Comparison of ENCODE assay signal across 11 mouse cellular contexts in the genomic region with DNA sequence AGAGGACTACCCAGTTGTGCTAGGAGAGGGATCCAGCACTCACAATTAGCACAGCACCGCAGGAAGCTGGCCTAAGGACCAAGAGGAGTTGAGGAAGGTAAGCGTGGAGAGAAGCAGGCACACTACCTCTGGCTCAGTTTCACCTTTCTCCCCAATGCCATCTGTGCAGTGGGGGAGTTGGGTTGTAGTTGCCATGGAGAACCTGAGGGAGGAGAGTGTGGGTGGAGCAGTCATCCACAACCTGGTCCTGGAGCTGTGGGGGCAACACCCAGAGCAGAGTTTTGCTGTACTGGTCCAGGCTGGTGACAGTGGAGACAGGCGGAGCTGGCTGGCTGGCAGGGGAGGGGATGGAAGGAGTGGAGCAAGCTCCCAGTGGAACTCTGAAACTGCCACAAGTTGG. TPM values are rescaled to one million over a fixed set of nuclear protein-coding genes. Genes with fewer than 3 reads are reported as not detected.
DNase-seq lines count a peak whose midpoint lies in the region; ATAC-seq and TF ChIP-seq lines count a peak whose summit lies in the region.
"Had no signal": no experiment of that assay in that cellular context is flagged by ENCODE, and none has a peak within 500 bp of the region (broad histone marks: within the 10 kb centered on the region; RNA-seq: fewer than 3 reads in every experiment).

No protein-coding gene starts in this region.

- H3K27ac ChIP-seq in kidney, embryonic 16.5 days (ENCODE audit: low read length): no peak overlapping the region
- H3K27ac ChIP-seq in thymus, adult 2 months (ENCODE audit: control insufficient read depth, insufficient read depth, low read length): 0 out of 2 replicates have a peak overlapping the region, but pooled peaks have one; percentile 21
- peak overlapping the region; percentile 42; the same call in 1 of the 2 replicates for H3K27ac ChIP-seq in embryonic facial prominence, embryonic 12.5 days
- H3K27ac ChIP-seq in midbrain, postnatal 0 days (ENCODE audit: low read depth, low read length): no peak overlapping the region
- H3K27ac ChIP-seq: intestine, embryonic 15.5 days; limb, embryonic 12.5 days had no signal

- no peak for TF ChIP-seq CTCF in thymus, adult 2 months (IDR thresholded peaks at IDR 0.05; ENCODE audit: borderline replicate concordance, control insufficient read depth, extremely low read depth, insufficient read depth, low read length, poor library complexity)
- no peak for TF ChIP-seq CTCF in midbrain, postnatal 0 days (IDR thresholded peaks at IDR 0.05)

- no peaks in the 10 kb centered on the region for H3K27me3 ChIP-seq in kidney, embryonic 16.5 days (ENCODE audit: insufficient read depth, low read length)
- H3K27me3 ChIP-seq in thymus, adult 2 months (ENCODE audit: control insufficient read depth, insufficient read depth, low read length): no peaks in the 10 kb centered on the region
- H3K27me3 ChIP-seq in embryonic facial prominence, embryonic 12.5 days: no peaks in the 10 kb centered on the region
- no peaks in the 10 kb centered on the region for H3K27me3 ChIP-seq in midbrain, postnatal 0 days (ENCODE audit: insufficient read depth, low read length)
- H3K27me3 ChIP-seq: intestine, embryonic 15.5 days; limb, embryonic 12.5 days had no signal

- H3K4me1 ChIP-seq in kidney, embryonic 16.5 days (ENCODE audit: insufficient read depth, low read length): peaks cover 24% of the 10 kb centered on the region
- H3K4me1 ChIP-seq in thymus, adult 2 months (replicated peaks; ENCODE audit: control insufficient read depth, insufficient read depth, low read length): no peaks in the 10 kb centered on the region; the same call in 1 of the 2 replicates
- peaks cover 17% of the 10 kb centered on the region; the same call in 1 of the 2 replicates for H3K4me1 ChIP-seq in embryonic facial prominence, embryonic 12.5 days
- H3K4me1 ChIP-seq in midbrain, postnatal 0 days (ENCODE audit: insufficient read depth, low read length): peaks cover 9% of the 10 kb centered on the region; the same call in 1 of the 2 replicates

- no peaks in the 10 kb centered on the region for H3K9me3 ChIP-seq in kidney, embryonic 16.5 days (ENCODE audit: low read length)
- H3K9me3 ChIP-seq in embryonic facial prominence, embryonic 12.5 days: no peaks in the 10 kb centered on the region
- H3K9me3 ChIP-seq in midbrain, postnatal 0 days (ENCODE audit: low read length): no peaks in the 10 kb centered on the region
- H3K9me3 ChIP-seq: intestine, embryonic 15.5 days; limb, embryonic 12.5 days had no signal

- no peak overlapping the region for H3K4me3 ChIP-seq in kidney, embryonic 16.5 days (ENCODE audit: low read length)
- no peak overlapping the region for H3K4me3 ChIP-seq in thymus, adult 2 months (ENCODE audit: control insufficient read depth, insufficient read depth, low read length)
- H3K4me3 ChIP-seq in embryonic facial prominence, embryonic 12.5 days: no peak overlapping the region
- no peak overlapping the region for H3K4me3 ChIP-seq in midbrain, postnatal 0 days (ENCODE audit: low read depth, low read length)
- H3K4me3 ChIP-seq: intestine, embryonic 15.5 days; limb, embryonic 12.5 days had no signal

- no peaks in the 10 kb centered on the region for H3K36me3 ChIP-seq in kidney, embryonic 16.5 days (ENCODE audit: insufficient read depth, low read length)
- H3K36me3 ChIP-seq in thymus, adult 2 months (ENCODE audit: control insufficient read depth, insufficient read depth, low read length): no peaks in the 10 kb centered on the region
- no peaks in the 10 kb centered on the region for H3K36me3 ChIP-seq in embryonic facial prominence, embryonic 12.5 days
- H3K36me3 ChIP-seq in midbrain, postnatal 0 days (ENCODE audit: insufficient read depth, low read length): no peaks in the 10 kb centered on the region
- H3K36me3 ChIP-seq: intestine, embryonic 15.5 days; limb, embryonic 12.5 days had no signal

- no peak for DNase-seq in kidney, adult 9 months
- no peak for DNase-seq in thymus, adult 2 months
- DNase-seq in thymus, postnatal 14 days: no peak
- no peak for DNase-seq in ovary, postnatal 14 days (ENCODE audit: low spot score)
- no peak for DNase-seq in midbrain, postnatal 0 days (ENCODE audit: low spot score)
- DNase-seq: gastrocnemius, postnatal 14 days; lung, postnatal 36 days had no signal

- 48% methylated on average over 3 of the region's 3 CpGs for WGBS in kidney, embryonic 16.5 days
- WGBS in thymus, adult 2 months: 92% methylated on average over 3 of the region's 3 CpGs
- WGBS in embryonic facial prominence, embryonic 12.5 days: 59% methylated on average over 3 of the region's 3 CpGs
- 67% methylated on average over 3 of the region's 3 CpGs for WGBS in midbrain, postnatal 0 days

- H3K9ac ChIP-seq in kidney, embryonic 16.5 days (replicated peaks; ENCODE audit: low read length): 0 out of 2 replicates have a peak overlapping the region, but pooled peaks have one; percentile 10
- H3K9ac ChIP-seq in embryonic facial prominence, embryonic 12.5 days: no peak overlapping the region
- H3K9ac ChIP-seq in midbrain, postnatal 0 days (replicated peaks; ENCODE audit: low read length, poor library complexity, severe bottlenecking): no peak overlapping the region
- H3K9ac ChIP-seq: intestine, embryonic 15.5 days; limb, embryonic 12.5 days had no signal

- H3K4me2 ChIP-seq in kidney, embryonic 16.5 days (replicated peaks; ENCODE audit: low read depth, low read length): no peak overlapping the region
- H3K4me2 ChIP-seq in embryonic facial prominence, embryonic 12.5 days (replicated peaks): no peak overlapping the region
- no peak overlapping the region for H3K4me2 ChIP-seq in midbrain, postnatal 0 days (ENCODE audit: low read depth, low read length, poor library complexity, severe bottlenecking)
- H3K4me2 ChIP-seq: intestine, embryonic 15.5 days; limb, embryonic 12.5 days had no signal

- no peak for TF ChIP-seq POLR2A in thymus, adult 2 months (IDR thresholded peaks at IDR 0.05; ENCODE audit: control insufficient read depth, extremely low read depth, insufficient read depth, low read length, poor library complexity)

- ATAC-seq in kidney, embryonic 16.5 days (ENCODE audit: low FRiP score, low TSS enrichment): peak; percentile 72
- no peak for ATAC-seq in embryonic facial prominence, embryonic 12.5 days (ENCODE audit: insufficient number of reproducible peaks, insufficient read depth, low FRiP score, low TSS enrichment)
- no peak for ATAC-seq in midbrain, postnatal 0 days (ENCODE audit: low FRiP score)
- ATAC-seq: intestine, embryonic 15.5 days had no signal

RNA-seq across cellular contexts. Expression of gene Sgsm2, which starts 22.2 kb away (rescaled TPM):
- 6.6 and 7.1 TPM in 2 replicates for polyA plus RNA-seq in kidney, embryonic 16.5 days (2015; fragmentation: Nextera tagmentation; extraction: Ambion mirVana)
- 13.5 and 14.5 TPM in 2 replicates for polyA plus RNA-seq in thymus, adult 2 months (2012; rRNA removed)
- polyA plus RNA-seq in embryonic facial prominence, embryonic 12.5 days (2016; fragmentation: Nextera tagmentation; extraction: Ambion mirVana): 7.5 and 7.9 TPM in 2 replicates
- 49.1 and 62.8 TPM in 2 replicates for total RNA-seq in midbrain, postnatal 0 days (2014; rRNA removed)
- polyA plus RNA-seq in midbrain, postnatal 0 days (2015; fragmentation: Nextera tagmentation; extraction: Ambion mirVana): 28.1 and 28.8 TPM in 2 replicates

RNA-seq across cellular contexts. Expression of gene Tsr1, which starts 23.2 kb away (rescaled TPM):
- 50.1 and 50.8 TPM in 2 replicates for polyA plus RNA-seq in kidney, embryonic 16.5 days (2015; fragmentation: Nextera tagmentation; extraction: Ambion mirVana)
- polyA plus RNA-seq in thymus, adult 2 months (2012; rRNA removed): 15.4 and 17.9 TPM in 2 replicates
- polyA plus RNA-seq in embryonic facial prominence, embryonic 12.5 days (2016; fragmentation: Nextera tagmentation; extraction: Ambion mirVana): 39.2 and 44.5 TPM in 2 replicates
- total RNA-seq in midbrain, postnatal 0 days (2014; rRNA removed): 23.6 and 28.6 TPM in 2 replicates
- 21.2 and 22.9 TPM in 2 replicates for polyA plus RNA-seq in midbrain, postnatal 0 days (2015; fragmentation: Nextera tagmentation; extraction: Ambion mirVana)

RNA-seq across cellular contexts. Expression of gene Mnt, which starts 43.9 kb away (rescaled TPM):
- 4.7 and 4.8 TPM in 2 replicates for polyA plus RNA-seq in kidney, embryonic 16.5 days (2015; fragmentation: Nextera tagmentation; extraction: Ambion mirVana)
- 39.9 and 48.4 TPM in 2 replicates for polyA plus RNA-seq in thymus, adult 2 months (2012; rRNA removed)
- 6.4 TPM in 2 replicates for polyA plus RNA-seq in embryonic facial prominence, embryonic 12.5 days (2016; fragmentation: Nextera tagmentation; extraction: Ambion mirVana)
- 17.6 and 18.6 TPM in 2 replicates for total RNA-seq in midbrain, postnatal 0 days (2014; rRNA removed)
- polyA plus RNA-seq in midbrain, postnatal 0 days (2015; fragmentation: Nextera tagmentation; extraction: Ambion mirVana): 7.4 and 8.4 TPM in 2 replicates

RNA-seq across cellular contexts. Expression of gene Smg6, which starts 51.0 kb away (rescaled TPM):
- polyA plus RNA-seq in kidney, embryonic 16.5 days (2015; fragmentation: Nextera tagmentation; extraction: Ambion mirVana): 17.9 and 20.5 TPM in 2 replicates
- polyA plus RNA-seq in thymus, adult 2 months (2012; rRNA removed): 69.4 and 69.7 TPM in 2 replicates
- polyA plus RNA-seq in embryonic facial prominence, embryonic 12.5 days (2016; fragmentation: Nextera tagmentation; extraction: Ambion mirVana): 23.3 and 24.1 TPM in 2 replicates
- 26.6 and 27.7 TPM in 2 replicates for total RNA-seq in midbrain, postnatal 0 days (2014; rRNA removed)
- 10.0 and 11.9 TPM in 2 replicates for polyA plus RNA-seq in midbrain, postnatal 0 days (2015; fragmentation: Nextera tagmentation; extraction: Ambion mirVana)

RNA-seq across cellular contexts. Expression of gene Srr, which starts 51.1 kb away (rescaled TPM):
- polyA plus RNA-seq in kidney, embryonic 16.5 days (2015; fragmentation: Nextera tagmentation; extraction: Ambion mirVana): 24.5 and 25.1 TPM in 2 replicates
- polyA plus RNA-seq in thymus, adult 2 months (2012; rRNA removed): 6.3 and 7.7 TPM in 2 replicates
- 29.9 and 30.0 TPM in 2 replicates for polyA plus RNA-seq in embryonic facial prominence, embryonic 12.5 days (2016; fragmentation: Nextera tagmentation; extraction: Ambion mirVana)
- total RNA-seq in midbrain, postnatal 0 days (2014; rRNA removed): 40.5 and 43.1 TPM in 2 replicates
- polyA plus RNA-seq in midbrain, postnatal 0 days (2015; fragmentation: Nextera tagmentation; extraction: Ambion mirVana): 35.6 and 37.6 TPM in 2 replicates

Comparison
In these comparisons a context has a peak if more than half of its experiments do, and no peak if none do; other contexts are left out.
1. H3K27ac ChIP-seq: peak in thymus, adult 2 months (single experiment) and embryonic facial prominence, embryonic 12.5 days (single experiment); none in kidney, embryonic 16.5 days (single experiment) and midbrain, postnatal 0 days (single experiment).